Mouse (Mus musculus) neural tube, embryonic 12.5 days (tissue): ENCODE measurements around the gene Krtap5-1. TPM values are rescaled to one million over a fixed set of nuclear protein-coding genes. Genes with fewer than 3 reads are reported as not detected.
A peak's percentile ranks its signal among the peaks of the same experiment; 100 is the strongest.
"Not testable (repeated sequence)": the region's sequence is repeated elsewhere in the genome, so short reads cannot be mapped to it uniquely, and the experiment has no call there.

Source experiments
- ATAC-seq: fragments of 200-750 bp; cut with Nextera tagmentation; 2 replicates; pipeline ENCODE4 v1.8.0; 2017; ENCODE audit warnings: low read depth, mild to moderate bottlenecking, moderate TSS enrichment, moderate library complexity; ENCODE audit not compliant: low FRiP score
- H3K27ac ChIP-seq: fragments of 300-500 bp; sonication (generic); 2 replicates; pipeline ENCODE4 v1.5.1; 2016
- H3K27me3 ChIP-seq: fragments of 300-500 bp; sonication (generic); replicated peaks from 2 replicates; pipeline ENCODE4 v1.6.1; 2016; ENCODE audit warnings: mild to moderate bottlenecking
- H3K36me3 ChIP-seq: fragments of 300-500 bp; sonication (generic); 2 replicates; pipeline ENCODE4 v1.6.1; 2016; ENCODE audit warnings: mild to moderate bottlenecking
- H3K4me1 ChIP-seq: fragments of 300-500 bp; sonication (generic); 2 replicates; pipeline ENCODE4 v1.6.1; 2016
- H3K4me2 ChIP-seq: fragments of 300-500 bp; sonication (generic); replicated peaks from 2 replicates; pipeline ENCODE4 v1.6.1; 2016; ENCODE audit warnings: mild to moderate bottlenecking
- H3K4me3 ChIP-seq: fragments of 300-500 bp; sonication (generic); 2 replicates; pipeline ENCODE4 v1.5.1; 2016
- H3K9ac ChIP-seq: fragments of 300-500 bp; sonication (generic); 2 replicates; pipeline ENCODE4 v1.6.1; 2016; ENCODE audit warnings: mild to moderate bottlenecking
- H3K9me3 ChIP-seq: fragments of 300-500 bp; sonication (generic); 2 replicates; pipeline ENCODE4 v1.6.1; 2016; ENCODE audit warnings: mild to moderate bottlenecking
- WGBS: fragments of 180-500 bp; shearing (Covaris S2); methylation state at CpG from one replicate; pipeline ENCODE4 v1.1.7; 2016; 5-methylcytosine and 5-hydroxymethylcytosine counted together
- polyA plus RNA-seq: library from polyadenylated mRNA; unstranded; fragments of >200 nt; fragmentation: Nextera tagmentation; extraction: Ambion mirVana; gene quantifications from 2 replicates; pipeline ENCODE4 v1.2.1, GENCODE M21; 2016

Gene Krtap5-1
- polyA plus RNA-seq, 1 experiment from 2014 or later = not detected

GRCm38 (mm10) chr7:142285910-142286612 lies 10.9 kb downstream of the Krtap5-1 start:
- WGBS = 42% methylated on average over 9 of the region's 9 CpGs
- not testable (repeated sequence) for H3K9me3 ChIP-seq, ATAC-seq, H3K4me2 ChIP-seq, H3K4me3 ChIP-seq, H3K4me1 ChIP-seq, H3K36me3 ChIP-seq, H3K9ac ChIP-seq, H3K27ac ChIP-seq
- H3K27me3 ChIP-seq = peaks cover 12% of the 10 kb centered on the region

GRCm38 (mm10) chr7:142285130-142285835 lies 11.6 kb downstream of the Krtap5-1 start:
- WGBS = 19% methylated on average over 23 of the region's 23 CpGs
- Histone ChIP-seq H3K4me2 (peak overlapping the region; percentile 82), H3K4me1 (peaks cover 8% of the 10 kb centered on the region; the same call in 1 of the 2 replicates), H3K9ac (0 out of 2 replicates have a peak overlapping the region, but pooled peaks have one; percentile 35), H3K9me3 (no peaks in the 10 kb centered on the region), H3K27ac (no peak overlapping the region), H3K4me3 (peak overlapping the region; percentile 52), H3K36me3 (no peaks in the 10 kb centered on the region), H3K27me3 (peaks cover 12% of the 10 kb centered on the region)
- peak; percentile 66 for ATAC-seq

GRCm38 (mm10) chr7:142284615-142285080 lies 12.3 kb downstream of the Krtap5-1 start:
- WGBS = under 1% methylated on average over 19 of the region's 19 CpGs
- peaks cover 12% of the 10 kb centered on the region for H3K27me3 ChIP-seq
- peak; percentile 77 for ATAC-seq
- no peaks in the 10 kb centered on the region for H3K36me3 ChIP-seq
- peak overlapping the region; percentile 82 for H3K4me2 ChIP-seq
- H3K9me3 ChIP-seq = no peaks in the 10 kb centered on the region
- H3K4me3 ChIP-seq = peak overlapping the region; percentile 52
- H3K27ac ChIP-seq = no peak overlapping the region
- H3K4me1 ChIP-seq = peaks cover 8% of the 10 kb centered on the region; the same call in 1 of the 2 replicates
- peak overlapping the region; percentile 58 for H3K9ac ChIP-seq

GRCm38 (mm10) chr7:142284023-142284591 lies 12.8 kb downstream of the Krtap5-1 start:
- Histone ChIP-seq H3K27me3 (peaks cover 12% of the 10 kb centered on the region), H3K4me1 (peaks cover 8% of the 10 kb centered on the region; the same call in 1 of the 2 replicates), H3K9me3 (no peaks in the 10 kb centered on the region), H3K9ac (peak overlapping the region; percentile 58), H3K27ac (no peak overlapping the region), H3K4me2 (peak overlapping the region; percentile 82), H3K36me3 (no peaks in the 10 kb centered on the region), H3K4me3 (peak overlapping the region; percentile 52)
- peak; percentile 68; the same call in 1 of the 2 replicates for ATAC-seq
- WGBS = under 1% methylated on average over 38 of the region's 38 CpGs

- ATAC-seq, H3K27ac ChIP-seq, H3K4me2 ChIP-seq, H3K9ac ChIP-seq, H3K4me1 ChIP-seq, H3K36me3 ChIP-seq, H3K9me3 ChIP-seq, H3K4me3 ChIP-seq: not testable (repeated sequence)
- 11% methylated on average over 2 of the region's 2 CpGs for WGBS
- peaks cover 12% of the 10 kb centered on the region for H3K27me3 ChIP-seq
Measured at GRCm38 (mm10) chr7:142282847-142283246, 14.1 kb downstream of the Krtap5-1 start.

GRCm38 (mm10) chr7:142279291-142279690 lies 17.6 kb downstream of the Krtap5-1 start:
- H3K4me2 ChIP-seq, ATAC-seq, H3K36me3 ChIP-seq, H3K9me3 ChIP-seq, H3K27ac ChIP-seq, H3K9ac ChIP-seq, H3K4me3 ChIP-seq, H3K4me1 ChIP-seq: not testable (repeated sequence)
- H3K27me3 ChIP-seq = peaks cover 12% of the 10 kb centered on the region
- 50% methylated on average over 1 of the region's 1 CpGs for WGBS

GRCm38 (mm10) chr7:142278183-142278582 lies 18.7 kb downstream of the Krtap5-1 start:
- H3K27ac ChIP-seq, H3K36me3 ChIP-seq, H3K9me3 ChIP-seq, H3K4me1 ChIP-seq, H3K9ac ChIP-seq, H3K4me3 ChIP-seq, H3K4me2 ChIP-seq: not testable (repeated sequence)
- H3K27me3 ChIP-seq = peaks cover 12% of the 10 kb centered on the region
- ATAC-seq = 0 out of 2 replicates have a peak, but pooled peaks have one; percentile 41
- WGBS = 0% methylated on average over 3 of the region's 3 CpGs

- not testable (repeated sequence) for H3K27ac ChIP-seq, H3K4me3 ChIP-seq, ATAC-seq, H3K36me3 ChIP-seq, H3K27me3 ChIP-seq, H3K4me1 ChIP-seq, H3K4me2 ChIP-seq, H3K9ac ChIP-seq, H3K9me3 ChIP-seq
Measured at GRCm38 (mm10) chr7:142274263-142274662, 22.7 kb downstream of the Krtap5-1 start, which contains the start of gene Gm4559. Gm4559 (minus strand) TSS chr7:142274363.

GRCm38 (mm10) chr7:142258254-142258653 lies 38.7 kb downstream of the Krtap5-1 start, which contains the start of gene Gm2431:
Gm2431 (minus strand) TSS chr7:142258354.
- WGBS = 68% methylated on average over 1 of the region's 1 CpGs
- not testable (repeated sequence) for H3K4me1 ChIP-seq, H3K4me2 ChIP-seq, ATAC-seq, H3K9ac ChIP-seq, H3K4me3 ChIP-seq, H3K36me3 ChIP-seq, H3K9me3 ChIP-seq, H3K27ac ChIP-seq, H3K27me3 ChIP-seq

- H3K27ac ChIP-seq = no peak overlapping the region
- H3K9me3 ChIP-seq = no peaks in the 10 kb centered on the region
- no peak overlapping the region for H3K4me3 ChIP-seq
- no peaks in the 10 kb centered on the region for H3K4me1 ChIP-seq
- no peaks in the 10 kb centered on the region for H3K36me3 ChIP-seq
- 2% methylated on average over 2 of the region's 2 CpGs for WGBS
- no peaks in the 10 kb centered on the region for H3K27me3 ChIP-seq
- ATAC-seq = no peak
- H3K9ac ChIP-seq = no peak overlapping the region
- H3K4me2 ChIP-seq = no peak overlapping the region
Measured at GRCm38 (mm10) chr7:142255517-142255916, 41.4 kb downstream of the Krtap5-1 start.

- H3K4me1 ChIP-seq = no peaks in the 10 kb centered on the region
- H3K36me3 ChIP-seq = no peaks in the 10 kb centered on the region
- no peak overlapping the region for H3K9ac ChIP-seq
- H3K27me3 ChIP-seq = no peaks in the 10 kb centered on the region
- H3K4me3 ChIP-seq = no peak overlapping the region
- no peak overlapping the region for H3K4me2 ChIP-seq
- 0% methylated on average over 1 of the region's 1 CpGs for WGBS
- no peak overlapping the region for H3K27ac ChIP-seq
- ATAC-seq = no peak
- H3K9me3 ChIP-seq = no peaks in the 10 kb centered on the region
Measured at GRCm38 (mm10) chr7:142249824-142250223, 47.1 kb downstream of the Krtap5-1 start.
